In genomic region chr2:5314530-5315166, GRCm38 (mm10) we compare ENCODE assay signal across 11 mouse cellular contexts.
DNase-seq lines count a peak whose midpoint lies in the region; ATAC-seq and TF ChIP-seq lines count a peak whose summit lies in the region.
"Had no signal": no experiment of that assay in that cellular context is flagged by ENCODE, and none has a peak within 500 bp of the region (broad histone marks: within the 10 kb centered on the region; RNA-seq: fewer than 3 reads in every experiment).

No protein-coding gene starts in this region.

- H3K36me3 ChIP-seq in forebrain, embryonic 16.5 days (ENCODE audit: control insufficient read depth, insufficient read depth): no peaks in the 10 kb centered on the region; the same call in 1 of the 2 replicates
- no peaks in the 10 kb centered on the region for H3K36me3 ChIP-seq in midbrain, embryonic 11.5 days (ENCODE audit: control insufficient read depth, insufficient read depth, low read length)
- no peaks in the 10 kb centered on the region for H3K36me3 ChIP-seq in stomach, postnatal 0 days (ENCODE audit: control insufficient read depth, insufficient read depth, low read length)
- H3K36me3 ChIP-seq: liver, embryonic 12.5 days had no signal

- no peak overlapping the region for H3K4me2 ChIP-seq in forebrain, embryonic 16.5 days (ENCODE audit: low read length)
- no peak overlapping the region for H3K4me2 ChIP-seq in midbrain, embryonic 11.5 days
- no peak overlapping the region for H3K4me2 ChIP-seq in stomach, postnatal 0 days (replicated peaks; ENCODE audit: low read depth)
- H3K4me2 ChIP-seq: liver, embryonic 12.5 days had no signal

- H3K9me3 ChIP-seq in forebrain, embryonic 16.5 days (ENCODE audit: control insufficient read depth, low read length): no peaks in the 10 kb centered on the region
- H3K9me3 ChIP-seq in midbrain, embryonic 11.5 days (ENCODE audit: control insufficient read depth, low read length): no peaks in the 10 kb centered on the region
- no peaks in the 10 kb centered on the region for H3K9me3 ChIP-seq in stomach, postnatal 0 days (ENCODE audit: control insufficient read depth, low read length)

- H3K27ac ChIP-seq in forebrain, embryonic 16.5 days (ENCODE audit: low read length): no peak overlapping the region
- H3K27ac ChIP-seq in midbrain, embryonic 11.5 days (ENCODE audit: low read depth, low read length): peak overlapping the region; percentile 46; the same call in 1 of the 2 replicates
- peak overlapping the region; percentile 30 for H3K27ac ChIP-seq in stomach, postnatal 0 days (replicated peaks)
- H3K27ac ChIP-seq: liver, embryonic 12.5 days had no signal

- 0 out of 2 replicates have a peak, but pooled peaks cover 2% of the 10 kb centered on the region for H3K27me3 ChIP-seq in forebrain, embryonic 16.5 days (replicated peaks; ENCODE audit: control insufficient read depth, insufficient read depth, low read length)
- H3K27me3 ChIP-seq in midbrain, embryonic 11.5 days (ENCODE audit: control insufficient read depth, insufficient read depth, low read length): peaks cover 34% of the 10 kb centered on the region; the same call in 1 of the 2 replicates
- no peaks in the 10 kb centered on the region for H3K27me3 ChIP-seq in stomach, postnatal 0 days (ENCODE audit: control insufficient read depth, insufficient read depth, low read length)
- H3K27me3 ChIP-seq: liver, embryonic 12.5 days had no signal

- no peak overlapping the region for H3K4me3 ChIP-seq in forebrain, embryonic 16.5 days (replicated peaks; ENCODE audit: low read length)
- no peak overlapping the region for H3K4me3 ChIP-seq in midbrain, embryonic 11.5 days (ENCODE audit: low read depth, low read length)
- no peak overlapping the region for H3K4me3 ChIP-seq in stomach, postnatal 0 days (ENCODE audit: low read depth, low read length)
- H3K4me3 ChIP-seq: liver, embryonic 12.5 days had no signal

- H3K4me1 ChIP-seq in forebrain, embryonic 16.5 days (replicated peaks; ENCODE audit: control insufficient read depth, insufficient read depth, low read length): peaks cover 3% of the 10 kb centered on the region; the same call in 1 of the 2 replicates
- H3K4me1 ChIP-seq in midbrain, embryonic 11.5 days (ENCODE audit: control insufficient read depth, insufficient read depth, low read length): peaks cover 20% of the 10 kb centered on the region
- H3K4me1 ChIP-seq in stomach, postnatal 0 days (replicated peaks; ENCODE audit: control insufficient read depth, insufficient read depth): peaks cover 6% of the 10 kb centered on the region; the same call in 1 of the 2 replicates

- no peak overlapping the region for H3K9ac ChIP-seq in forebrain, embryonic 16.5 days (replicated peaks; ENCODE audit: low read depth, low read length)
- H3K9ac ChIP-seq in midbrain, embryonic 11.5 days (ENCODE audit: low read length): no peak overlapping the region
- H3K9ac ChIP-seq in stomach, postnatal 0 days (ENCODE audit: low read length): no peak overlapping the region
- H3K9ac ChIP-seq: liver, embryonic 12.5 days had no signal

- TF ChIP-seq EP300 in stomach, postnatal 0 days (optimal IDR thresholded peaks at IDR 0.05): no peak

- TF ChIP-seq CTCF in stomach, postnatal 0 days (IDR thresholded peaks at IDR 0.05; ENCODE audit: low read depth): 0 out of 2 replicates have a peak, but pooled peaks have one; percentile 7

- 8% methylated on average over 9 of the region's 9 CpGs for WGBS in forebrain, embryonic 16.5 days
- 7% methylated on average over 9 of the region's 9 CpGs for WGBS in midbrain, embryonic 11.5 days
- WGBS in stomach, postnatal 0 days: 19% methylated on average over 9 of the region's 9 CpGs

- DNase-seq in kidney, postnatal 10 days: peak; percentile 41
- DNase-seq in kidney, adult 18-20 months: no peak
- DNase-seq in midbrain, embryonic 11.5 days (ENCODE audit: low spot score, missing footprints): peak; percentile 95
- no peak for DNase-seq in stomach, postnatal 0 days (ENCODE audit: low spot score)
- no peak for DNase-seq in cerebellum, postnatal 36 days
- DNase-seq in lung, postnatal 10 days: no peak
- no peak for DNase-seq in cerebellum, postnatal 4 days (ENCODE audit: low spot score in 2 of 2)
- DNase-seq: cerebellum, postnatal 25 days had no signal

- peak; percentile 40; the same call in 1 of the 2 replicates for ATAC-seq in forebrain, embryonic 16.5 days
- peak; percentile 97 for ATAC-seq in midbrain, embryonic 11.5 days (ENCODE audit: low FRiP score)
- no peak for ATAC-seq in stomach, postnatal 0 days (ENCODE audit: low FRiP score, low TSS enrichment)
- ATAC-seq: inflammation-experienced regulatory T-cells, adult 6 months; liver, embryonic 12.5 days had no signal

Comparison
In these comparisons a context has a peak if more than half of its experiments do, and no peak if none do; other contexts are left out.
1. DNase-seq: peak in kidney, postnatal 10 days (single experiment) and midbrain, embryonic 11.5 days (single experiment); none in kidney, adult 18-20 months (single experiment), stomach, postnatal 0 days (single experiment), cerebellum, postnatal 36 days (0 of 2), lung, postnatal 10 days (single experiment) and cerebellum, postnatal 4 days (0 of 2).